Mouse (Mus musculus): ENCODE data around the gene Tmem239.

DNA sequence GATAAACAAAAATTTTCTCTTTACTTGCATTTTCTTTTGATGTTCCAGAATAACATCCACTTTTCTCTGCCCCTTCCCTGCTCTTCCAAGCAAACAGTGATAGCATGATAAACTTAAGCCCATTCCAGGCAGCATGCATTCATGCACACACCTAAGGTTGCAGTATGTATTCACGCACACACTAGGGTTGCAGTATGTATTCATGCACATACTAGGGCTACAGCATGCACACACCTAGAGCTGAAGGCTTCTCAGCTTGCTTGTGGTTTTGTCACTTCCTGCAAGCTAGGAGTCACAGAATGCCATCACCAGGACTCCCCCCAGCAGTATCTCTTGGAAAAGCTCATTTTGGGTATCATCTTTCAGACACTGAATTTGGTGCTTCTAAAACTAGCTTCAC lies 30.5 kb downstream of the Tmem239 start:
- TF ChIP-seq CTCF (IDR thresholded peaks at IDR 0.05; ENCODE audit: control insufficient read depth, insufficient read depth, insufficient read length) (no peak), MAX (IDR thresholded peaks at IDR 0.05) (no peak), MYOD1 (IDR thresholded peaks at IDR 0.05; ENCODE audit: control insufficient read depth, insufficient read length, low read depth) (no peak), USF1 (IDR thresholded peaks at IDR 0.05; ENCODE audit: low read depth) (no peak), MYOG (IDR thresholded peaks at IDR 0.05; ENCODE audit: control insufficient read depth, extremely low read depth, insufficient read length) (no peak)
